Mouse (Mus musculus) stomach, postnatal 0 days (tissue): ENCODE results near the gene Olfr1351.
"Not testable (repeated sequence)": the region's sequence is repeated elsewhere in the genome, so short reads cannot be mapped to it uniquely, and the experiment has no call there.

ENCODE experiments used
- CTCF ChIP-seq: IDR thresholded peaks from 2 replicates; pipeline ENCODE4 v1.5.1; 2016; ENCODE audit warnings: antibody characterized with exemption, low read depth, mild to moderate bottlenecking, moderate library complexity
- EP300 ChIP-seq: optimal IDR thresholded peaks from 2 replicates; pipeline ENCODE3; 2016; ENCODE audit warnings: antibody characterized with exemption

- TF ChIP-seq CTCF, EP300: not testable (repeated sequence)
Measured at GRCm38 (mm10) chr10:78963009-78963408, 49.3 kb upstream of the Olfr1351 start, which contains the start of gene Olfr1353.
